Mouse (Mus musculus) spleen, postnatal 4 days (tissue): ENCODE data around the gene Fcna.

ENCODE experiments used
- DNase-seq, 2 experiments: peaks; one replicate each; pipeline ENCODE4 v3.0.0; 2022; ENCODE audit warnings: low spot score in 2 of 2

The Fcna gene

GRCm38 (mm10) chr2:25627811-25628210 is at the start of gene Fcna:
Gene Fcna (minus strand): TSS chr2:25628030.
- no peak for DNase-seq

GRCm38 (mm10) chr2:25676486-25676885 is 48.7 kb upstream of the Fcna start, which contains the start of gene Lcn6:
Gene Lcn6 (plus strand): TSS chr2:25676786.
- no peak for DNase-seq

DNA sequence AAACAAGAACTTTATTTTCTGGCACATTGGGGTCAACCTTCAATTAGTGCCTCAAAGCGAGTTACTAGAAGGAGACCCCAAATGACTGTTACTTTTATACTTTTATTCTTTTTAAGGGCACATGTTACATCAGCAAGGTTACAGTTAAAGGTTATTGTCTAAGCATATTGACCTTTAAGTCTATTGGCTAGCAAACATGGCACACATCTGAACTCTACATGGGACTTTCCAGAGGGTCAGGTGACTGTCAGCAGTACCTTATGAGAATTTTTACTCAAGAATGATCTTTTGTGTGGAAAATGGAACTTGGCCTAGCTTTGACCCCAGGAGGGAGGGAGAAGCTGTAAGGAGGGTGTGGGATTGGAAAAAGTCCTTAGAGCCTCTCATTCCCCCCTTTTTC is 38.7 kb upstream of the Fcna start:
- DNase-seq: no peak

- no peak for DNase-seq
Observed at GRCm38 (mm10) chr2:25664125-25664524, 36.3 kb upstream of the Fcna start.

DNA sequence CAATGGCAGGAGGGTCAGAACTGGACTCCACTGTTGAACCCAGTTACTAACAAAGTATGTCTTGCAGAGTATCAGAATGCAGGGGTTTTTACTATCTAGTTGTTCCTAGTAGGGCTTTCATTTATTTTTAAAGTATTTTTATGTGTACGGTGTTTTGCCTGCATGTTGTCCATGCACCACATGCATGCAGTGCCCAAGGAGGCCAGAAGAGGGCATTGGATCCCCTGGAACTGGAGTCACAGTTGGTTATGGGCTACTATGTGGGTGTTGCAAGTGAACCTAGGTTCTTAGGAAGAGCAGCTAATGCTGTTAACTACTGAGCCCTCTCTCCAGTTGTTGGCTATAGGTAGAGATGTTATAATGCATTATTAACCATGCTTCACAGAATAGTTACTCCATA is 35.7 kb upstream of the Fcna start:
- DNase-seq: peak; percentile 30 to 71

DNA sequence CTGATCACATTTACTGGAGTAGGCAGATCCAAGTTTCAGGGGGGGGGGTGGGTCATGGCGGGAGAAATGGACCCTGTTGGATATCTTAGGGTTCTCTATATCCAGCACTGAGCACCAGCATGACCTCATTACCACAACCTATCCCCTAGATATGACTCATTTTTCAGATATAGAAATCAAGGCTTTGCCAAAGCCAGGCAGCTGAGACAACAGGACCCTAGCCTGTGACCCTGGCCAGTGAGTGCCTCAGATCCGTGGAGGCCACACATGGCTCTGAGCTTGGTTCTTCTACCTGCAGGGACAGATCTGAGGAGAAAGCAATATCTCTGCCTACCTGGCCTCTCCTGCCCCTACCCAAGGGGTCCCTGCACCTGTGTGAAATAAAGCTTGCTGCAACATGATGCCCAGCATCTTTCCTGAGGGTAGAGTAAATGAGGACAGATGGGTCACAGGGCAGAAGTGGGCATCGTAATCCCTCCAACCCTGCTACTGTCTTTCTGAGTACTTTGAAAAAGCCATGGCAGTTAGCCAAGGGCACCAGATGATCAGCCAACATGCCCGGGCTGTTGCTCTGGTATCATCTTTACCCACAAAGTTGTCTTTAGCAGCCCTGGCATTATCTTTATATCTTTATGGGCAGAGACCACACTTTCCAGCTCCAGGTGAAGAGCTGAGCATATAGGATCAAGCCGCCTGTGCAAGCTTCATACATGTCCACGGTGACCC is 33.6 kb upstream of the Fcna start:
- DNase-seq: no peak

DNA sequence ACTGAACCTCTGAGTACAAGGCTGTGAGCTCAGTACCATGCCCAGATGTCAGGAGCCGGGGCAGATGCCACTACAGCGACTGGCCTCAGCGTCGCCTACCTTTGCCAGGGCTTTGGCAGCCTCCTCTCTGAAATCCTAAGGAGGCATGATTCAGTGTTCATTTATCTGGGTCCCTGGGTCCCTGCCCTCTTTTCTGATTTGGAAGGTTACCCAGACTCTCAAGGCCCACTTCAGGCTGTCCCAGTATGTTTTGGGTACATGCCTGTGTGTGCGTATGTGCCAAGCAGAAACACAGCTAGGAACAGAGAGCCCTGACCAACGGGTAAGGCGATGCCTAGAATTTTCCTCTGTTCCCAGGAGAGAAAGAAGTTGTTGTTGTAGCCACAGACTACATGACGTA is 32.4 kb upstream of the Fcna start:
- DNase-seq: no peak

GRCm38 (mm10) chr2:25657652-25658051 is 29.8 kb upstream of the Fcna start, which contains the start of gene Lcn5:
Gene Lcn5 (plus strand): TSS chr2:25657952.
- no peak for DNase-seq

DNA sequence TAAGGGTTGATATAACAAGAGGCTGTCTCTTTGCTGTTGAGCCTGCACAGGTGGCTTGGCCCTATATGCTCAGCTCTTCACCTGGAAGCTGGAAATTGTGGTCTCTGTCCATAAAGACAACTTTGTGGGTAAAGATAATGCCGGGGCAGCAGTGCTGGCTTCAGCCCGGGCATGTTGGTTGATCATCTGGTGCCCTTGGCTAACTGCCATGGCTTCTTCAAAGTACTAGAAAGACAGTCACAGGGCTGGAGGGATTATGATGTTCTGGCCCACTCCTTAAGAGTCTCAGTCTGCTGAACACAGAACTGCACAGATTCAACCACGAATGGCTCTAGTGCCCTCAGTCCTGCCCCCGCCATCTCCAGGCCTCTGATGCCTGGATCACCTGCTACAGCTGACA is 29.4 kb upstream of the Fcna start:
- no peak for DNase-seq

- DNase-seq: no peak
Observed at GRCm38 (mm10) chr2:25656691-25657090, 28.9 kb upstream of the Fcna start.

DNA sequence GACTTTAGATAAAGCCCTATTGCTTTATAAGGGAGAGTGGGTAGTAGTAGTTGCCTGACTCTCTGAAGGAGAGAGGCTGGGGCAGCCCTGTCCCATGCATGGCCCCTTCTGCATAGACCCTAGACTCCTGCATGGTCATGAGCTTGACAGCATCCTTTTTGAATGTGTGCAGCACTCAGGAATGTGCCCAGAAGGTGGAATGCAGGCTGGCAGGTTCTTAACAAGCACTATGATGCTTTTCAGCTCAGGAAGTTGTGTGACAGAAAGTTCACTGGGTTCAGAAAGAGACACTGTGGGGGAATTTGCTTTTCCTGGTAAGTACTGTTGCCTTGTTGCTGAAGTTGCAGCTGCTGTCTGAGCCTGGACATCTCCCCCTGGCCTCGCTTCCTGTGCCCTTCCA is 26.7 kb upstream of the Fcna start:
- no peak for DNase-seq

DNA sequence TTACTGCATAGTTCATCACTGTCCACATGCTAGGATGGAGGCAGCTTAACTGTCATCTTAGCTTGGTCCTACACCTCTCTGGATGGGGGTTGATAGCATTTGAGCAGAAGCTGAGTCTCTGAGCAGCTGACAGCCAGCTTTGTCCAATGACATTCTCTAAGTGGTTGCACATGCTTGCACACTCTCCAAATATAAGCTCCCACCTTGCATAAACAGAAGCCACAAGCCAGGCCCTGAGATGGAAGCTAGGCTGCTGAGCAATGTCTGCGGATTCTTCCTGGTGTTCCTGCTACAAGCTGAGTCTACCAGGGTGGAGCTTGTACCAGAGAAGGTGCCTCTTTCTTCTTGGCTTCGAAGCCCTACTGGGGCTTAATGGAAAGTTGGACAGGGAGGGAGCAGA is 25.1 kb upstream of the Fcna start, which contains the start of gene Lcn8:
Gene Lcn8, plus strand, starts transcription at position 219 of the 400 bp plus-strand sequence.
- no peak for DNase-seq

- peak in 1 of 2 experiments; percentile 75 for DNase-seq
Observed at GRCm38 (mm10) chr2:25639890-25640289, 12.1 kb upstream of the Fcna start.

GRCm38 (mm10) chr2:25634046-25634445 is 6.2 kb upstream of the Fcna start:
- no peak for DNase-seq

GRCm38 (mm10) chr2:25633616-25634015 is 5.8 kb upstream of the Fcna start:
- no peak for DNase-seq

DNA sequence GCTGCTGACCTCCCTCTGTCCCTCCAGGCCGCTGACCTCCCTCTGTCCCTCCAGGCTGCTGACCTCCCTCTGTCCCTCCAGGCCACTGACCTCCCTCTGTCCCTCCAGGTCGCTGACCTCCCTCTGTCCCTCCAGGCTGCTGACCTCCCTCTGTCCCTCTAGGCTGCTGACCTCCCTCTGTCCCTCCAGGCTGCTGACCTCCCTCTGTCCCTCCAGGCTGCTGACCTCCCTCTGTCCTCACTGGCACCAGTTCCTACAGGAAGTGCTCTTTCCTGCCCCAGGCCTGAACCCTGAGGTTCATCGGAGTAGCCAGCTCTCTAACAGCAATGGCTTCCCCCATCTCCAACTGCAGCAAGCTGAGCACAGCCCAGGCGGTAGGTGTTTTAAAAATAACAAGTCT is 908 bp upstream of the Fcna start:
- DNase-seq: no peak

GRCm38 (mm10) chr2:25625986-25626385 is 1.8 kb downstream of the Fcna start:
- DNase-seq: no peak

DNA sequence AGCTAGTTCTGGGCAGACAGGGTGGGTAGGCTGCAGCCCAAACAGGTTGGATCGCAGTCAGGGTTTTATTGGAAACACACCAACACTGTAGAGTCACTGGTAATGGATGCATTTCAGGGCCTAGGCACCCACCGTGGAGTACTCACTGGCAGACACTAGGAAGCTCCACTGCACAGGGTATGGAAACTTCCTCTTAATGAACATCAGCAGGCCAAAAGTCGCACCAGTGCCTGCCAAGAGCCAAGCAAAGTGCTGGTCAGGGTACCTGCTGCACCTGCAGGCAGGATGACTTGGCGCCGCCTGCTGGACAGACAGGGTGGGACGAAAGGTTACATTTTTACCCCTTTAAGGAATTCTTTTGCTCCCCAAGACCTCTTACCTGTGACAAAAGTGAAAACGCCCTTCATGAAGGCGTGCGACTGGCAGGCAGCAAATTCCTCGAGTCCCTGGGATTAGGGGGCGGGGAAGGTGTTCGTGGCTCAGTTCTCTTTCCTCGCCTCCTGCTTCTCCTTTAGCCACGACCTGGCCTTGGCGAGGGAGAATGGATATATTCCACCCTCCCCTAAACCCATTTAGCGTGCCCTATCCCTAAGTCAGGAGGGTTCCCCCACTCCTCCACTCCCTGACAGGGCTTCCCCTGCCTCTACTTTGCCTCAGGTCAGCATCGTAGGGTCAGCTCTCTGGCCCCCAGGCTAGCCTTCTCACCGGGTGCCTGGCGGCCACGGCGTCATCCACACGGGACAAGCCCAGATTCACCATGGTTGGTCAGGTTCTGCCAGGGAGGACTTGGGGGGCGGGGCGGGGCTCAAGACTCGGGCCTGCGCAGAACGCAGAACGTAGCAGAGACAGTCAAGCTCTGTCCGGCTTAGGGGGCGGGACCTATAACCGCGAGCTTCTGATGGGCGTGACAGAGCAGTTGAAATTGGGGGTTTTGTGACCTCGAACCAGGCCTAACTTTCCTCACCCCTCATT is 6.3 kb downstream of the Fcna start, which contains the start of gene Tmem141:
Gene Tmem141, minus strand, starts transcription at position 777 of the 972 bp plus-strand sequence.
- peak; percentile 69 to 86 for DNase-seq

GRCm38 (mm10) chr2:25620852-25621228 is 7.0 kb downstream of the Fcna start:
- no peak for DNase-seq

DNA sequence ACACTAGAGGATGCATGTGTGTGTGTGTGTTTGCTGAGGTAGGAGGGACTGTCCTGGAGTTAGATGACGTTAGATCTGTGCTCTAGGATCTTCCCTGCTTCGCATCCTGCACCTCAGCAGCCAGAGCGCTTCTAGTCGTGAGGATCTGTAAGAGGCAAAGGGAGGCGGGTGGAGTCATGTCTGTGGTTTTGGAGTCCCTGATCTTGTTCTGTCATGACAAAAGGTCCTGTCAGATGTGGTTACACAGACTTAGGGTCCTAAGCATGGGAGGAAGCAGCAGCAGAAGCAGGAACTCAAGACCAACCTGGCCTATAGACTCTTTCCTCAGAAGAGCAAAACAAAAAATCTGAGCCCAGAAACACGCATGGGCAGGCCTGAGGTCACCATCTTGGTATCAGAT is 7.4 kb downstream of the Fcna start:
- DNase-seq: no peak

GRCm38 (mm10) chr2:25617578-25617977 is 10.3 kb downstream of the Fcna start, which contains the start of gene Ccdc183:
Gene Ccdc183 (minus strand): TSS chr2:25617678.
- no peak for DNase-seq

DNA sequence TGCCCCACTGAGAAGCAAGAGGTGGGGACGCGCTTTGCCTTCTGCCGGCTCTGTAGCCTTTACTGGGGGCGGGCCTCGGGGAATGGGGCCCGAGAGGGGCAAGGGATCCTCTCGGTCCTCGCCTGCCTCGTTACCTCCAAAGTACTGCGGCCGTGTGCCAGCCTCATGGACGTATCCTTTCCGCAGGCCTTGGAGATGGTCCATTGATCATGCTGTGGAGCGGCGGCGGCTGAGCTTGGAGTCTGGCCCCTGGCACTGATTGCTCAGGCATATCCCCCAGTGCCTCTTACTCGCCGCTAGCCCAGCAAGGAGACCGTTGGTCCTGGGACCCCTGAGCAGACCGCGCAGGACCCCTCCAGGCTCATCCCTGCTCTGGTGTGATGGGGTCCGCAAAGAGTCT is 11.4 kb downstream of the Fcna start:
- no peak for DNase-seq
